Mouse (Mus musculus) testis, adult 2 months (tissue): ENCODE results near the gene Kansl3. TPM values are rescaled to one million over a fixed set of nuclear protein-coding genes. Genes with fewer than 3 reads are reported as not detected.

Experiments used
- H3K27ac ChIP-seq: fragments of 200-500 bp; 2 replicates; pipeline ENCODE4 v1.5.1; 2012; ENCODE audit warnings: low read depth, low read length; ENCODE audit not compliant: control insufficient read depth, insufficient read depth
- H3K27me3 ChIP-seq: fragments of 200-500 bp; 2 replicates; pipeline ENCODE4 v1.6.1; 2012; ENCODE audit warnings: mild to moderate bottlenecking, low read length, moderate library complexity; ENCODE audit not compliant: control insufficient read depth, insufficient read depth
- H3K36me3 ChIP-seq: fragments of 200-500 bp; 2 replicates; pipeline ENCODE4 v1.6.1; 2012; ENCODE audit warnings: mild to moderate bottlenecking, low read length; ENCODE audit not compliant: control insufficient read depth, insufficient read depth
- H3K4me1 ChIP-seq: fragments of 200-500 bp; 2 replicates; pipeline ENCODE4 v1.6.1; 2012; ENCODE audit warnings: low read length; ENCODE audit not compliant: control insufficient read depth, insufficient read depth
- H3K4me3 ChIP-seq: fragments of 200-500 bp; 2 replicates; pipeline ENCODE4 v1.5.1; 2012; ENCODE audit warnings: low read depth, mild to moderate bottlenecking, low read length, moderate library complexity, mixed read lengths; ENCODE audit not compliant: control insufficient read depth
- CTCF ChIP-seq: fragments of 200-500 bp; IDR thresholded peaks from 2 replicates; pipeline ENCODE4 v1.5.1; 2012; ENCODE audit warnings: low read depth, mild to moderate bottlenecking, inconsistent platforms, low read length, moderate library complexity; ENCODE audit not compliant: control insufficient read depth, insufficient read depth, insufficient replicate concordance
- POLR2A ChIP-seq: fragments of 200-500 bp; IDR thresholded peaks from 2 replicates; pipeline ENCODE4 v1.6.1; 2012; ENCODE audit warnings: low read depth, mild to moderate bottlenecking, inconsistent platforms, low read length, moderate library complexity; ENCODE audit not compliant: control insufficient read depth
- polyA plus RNA-seq: library from polyadenylated mRNA; depleted of rRNA; stranded (reverse); fragments of >200 nt; gene quantifications from 2 replicates; pipeline ENCODE4 v1.2.3, GENCODE M21; 2012; rRNA removed

Gene Kansl3
- polyA plus RNA-seq, 1 experiment: 141 TPM

GRCm38 (mm10) chr1:36300486-36300885 is 68.5 kb downstream of the Kansl3 start:
- Histone ChIP-seq H3K27ac (no peak overlapping the region), H3K4me1 (peaks cover 8% of the 10 kb centered on the region), H3K4me3 (no peak overlapping the region), H3K27me3 (no peaks in the 10 kb centered on the region), H3K36me3 (no peaks in the 10 kb centered on the region)
- TF ChIP-seq CTCF: no peak
- no peak for TF ChIP-seq POLR2A

- H3K36me3 ChIP-seq: no peaks in the 10 kb centered on the region
- no peak overlapping the region for H3K27ac ChIP-seq
- TF ChIP-seq POLR2A (no peak), CTCF (no peak)
- H3K27me3 ChIP-seq: no peaks in the 10 kb centered on the region
- no peak overlapping the region for H3K4me3 ChIP-seq
- peaks cover 8% of the 10 kb centered on the region for H3K4me1 ChIP-seq
These were observed 69.3 kb downstream of the Kansl3 start for GRCm38 (mm10) chr1:36299676-36300075.

- Histone ChIP-seq H3K4me3 (no peak overlapping the region), H3K27me3 (no peaks in the 10 kb centered on the region), H3K36me3 (no peaks in the 10 kb centered on the region), H3K27ac (no peak overlapping the region), H3K4me1 (peaks cover 8% of the 10 kb centered on the region)
- no peak for TF ChIP-seq POLR2A
- no peak for TF ChIP-seq CTCF
These were observed 69.9 kb downstream of the Kansl3 start for GRCm38 (mm10) chr1:36299126-36299525.

GRCm38 (mm10) chr1:36298107-36298506 is 70.9 kb downstream of the Kansl3 start:
- Histone ChIP-seq H3K27me3 (no peaks in the 10 kb centered on the region), H3K36me3 (no peaks in the 10 kb centered on the region), H3K4me3 (no peak overlapping the region), H3K27ac (no peak overlapping the region), H3K4me1 (peaks cover 5% of the 10 kb centered on the region; the same call in 1 of the 2 replicates)
- TF ChIP-seq CTCF (no peak), POLR2A (no peak)

- Histone ChIP-seq H3K27ac (no peak overlapping the region), H3K4me3 (no peak overlapping the region), H3K27me3 (no peaks in the 10 kb centered on the region), H3K4me1 (peaks cover 5% of the 10 kb centered on the region; the same call in 1 of the 2 replicates), H3K36me3 (no peaks in the 10 kb centered on the region)
- TF ChIP-seq CTCF: no peak
- TF ChIP-seq POLR2A: no peak
These were observed 72.4 kb downstream of the Kansl3 start for GRCm38 (mm10) chr1:36296466-36297149.

GRCm38 (mm10) chr1:36294402-36294801 is 74.6 kb downstream of the Kansl3 start:
- H3K36me3 ChIP-seq: no peaks in the 10 kb centered on the region
- no peak overlapping the region for H3K27ac ChIP-seq
- H3K4me1 ChIP-seq: peaks cover 5% of the 10 kb centered on the region; the same call in 1 of the 2 replicates
- H3K27me3 ChIP-seq: no peaks in the 10 kb centered on the region
- H3K4me3 ChIP-seq: no peak overlapping the region
- TF ChIP-seq POLR2A: no peak
- no peak for TF ChIP-seq CTCF

- Histone ChIP-seq H3K27ac (no peak overlapping the region), H3K27me3 (no peaks in the 10 kb centered on the region), H3K4me1 (peaks cover 5% of the 10 kb centered on the region; the same call in 1 of the 2 replicates), H3K4me3 (no peak overlapping the region), H3K36me3 (no peaks in the 10 kb centered on the region)
- no peak for TF ChIP-seq POLR2A
- no peak for TF ChIP-seq CTCF
These were observed 75.5 kb downstream of the Kansl3 start for GRCm38 (mm10) chr1:36293470-36293869.

Other genes with a start within 250 kb of the Kansl3 start
- gene Uggt1, start 124.5 kb downstream of the Kansl3 start, polyA plus RNA-seq: 6.0 and 8.4 TPM in 2 replicates
- gene Neurl3, start 94.5 kb downstream of the Kansl3 start, polyA plus RNA-seq: 0.12 and 0.32 TPM in 2 replicates
- 2.1 and 2.4 TPM in 2 replicates for gene Arid5a, start 61.4 kb downstream of the Kansl3 start, polyA plus RNA-seq
- 80.7 and 80.9 TPM in 2 replicates for gene Fer1l5, start 3.1 kb upstream of the Kansl3 start, polyA plus RNA-seq
- 18.7 and 22.1 TPM in 2 replicates for gene Lman2l, start 76.1 kb upstream of the Kansl3 start, polyA plus RNA-seq
- gene Cnnm4, start 102.4 kb upstream of the Kansl3 start, polyA plus RNA-seq: 14.1 and 14.6 TPM in 2 replicates
- 5.6 and 5.9 TPM in 2 replicates for gene Cnnm3, start 142.7 kb upstream of the Kansl3 start, polyA plus RNA-seq
- gene Ankrd23, start 167.7 kb upstream of the Kansl3 start, polyA plus RNA-seq: 11.0 and 11.5 TPM in 2 replicates
- 0.05 and 0.08 TPM in 2 replicates for gene Gm42417, start 170.2 kb upstream of the Kansl3 start, polyA plus RNA-seq
- 13.7 and 17.0 TPM in 2 replicates for gene Ankrd39, start 178.3 kb upstream of the Kansl3 start, polyA plus RNA-seq
- gene Sema4c, start 189.2 kb upstream of the Kansl3 start, polyA plus RNA-seq: 14.6 and 15.8 TPM in 2 replicates